Mouse (Mus musculus) cerebellum, adult 2 months (tissue): ENCODE data around the gene Tgfbr3l.

Source experiments
- CTCF ChIP-seq: fragments of 200-500 bp; IDR thresholded peaks from 2 replicates; pipeline ENCODE4 v1.5.1; 2011; ENCODE audit warnings: low read depth, mild to moderate bottlenecking, control low read depth, low read length, moderate library complexity, borderline replicate concordance; ENCODE audit not compliant: insufficient read depth
- POLR2A ChIP-seq: fragments of 200-500 bp; IDR thresholded peaks from 2 replicates; pipeline ENCODE4 v1.6.1; 2011; ENCODE audit warnings: low read length, control low read depth, borderline replicate concordance; ENCODE audit not compliant: insufficient read depth

- TF ChIP-seq CTCF (no peak), POLR2A (no peak)
These were observed 34.6 kb upstream of the Tgfbr3l start for GRCm38 (mm10) chr8:4213210-4214005.
